Mouse (Mus musculus): ENCODE measurements at regions not wholly inside any gene's neighbourhood (a gene's known extent, or its start where the extent isn't known, plus 50 kb on each side); places are given as distances from the start of the nearest gene placed in this dataset.

- Histone ChIP-seq H3K27me3 (no peaks in the 10 kb centered on the region), H3K9me3 (replicated peaks) (no peaks in the 10 kb centered on the region), H3K27ac (replicated peaks) (no peak overlapping the region), H3K4me1 (replicated peaks) (no peaks in the 10 kb centered on the region), H3K36me3 (replicated peaks) (no peaks in the 10 kb centered on the region), H3K4me3 (replicated peaks) (no peak overlapping the region), H3K4me2 (no peak overlapping the region), H3K9ac (no peak overlapping the region)
- no peak for ATAC-seq (ENCODE audit: insufficient read depth)
- WGBS (ENCODE audit: insufficient replicate concordance) = 29% methylated on average over 13 of the region's 13 CpGs
Measured at GRCm38 (mm10) chr3:52929827-52930605, 87.0 kb downstream of the Cog6 start.

- WGBS (ENCODE audit: insufficient replicate concordance) = 45% methylated on average over 12 of the region's 12 CpGs
- Histone ChIP-seq H3K4me3 (replicated peaks) (no peak overlapping the region), H3K4me1 (replicated peaks) (no peaks in the 10 kb centered on the region), H3K9ac (no peak overlapping the region), H3K36me3 (replicated peaks) (no peaks in the 10 kb centered on the region), H3K9me3 (replicated peaks) (no peaks in the 10 kb centered on the region), H3K27ac (replicated peaks) (no peak overlapping the region), H3K27me3 (no peaks in the 10 kb centered on the region), H3K4me2 (no peak overlapping the region)
- no peak for ATAC-seq (ENCODE audit: insufficient read depth)
Measured at GRCm38 (mm10) chr3:52927361-52927841, 89.6 kb downstream of the Cog6 start.

GRCm38 (mm10) chr3:52926549-52926948 is 90.5 kb downstream of the Cog6 start:
- H3K27ac ChIP-seq (replicated peaks) = no peak overlapping the region
- no peak for ATAC-seq (ENCODE audit: insufficient read depth)
- no peaks in the 10 kb centered on the region for H3K27me3 ChIP-seq
- WGBS (ENCODE audit: insufficient replicate concordance) = 75% methylated on average over 3 of the region's 3 CpGs
- no peak overlapping the region for H3K9ac ChIP-seq
- no peak overlapping the region for H3K4me3 ChIP-seq (replicated peaks)
- no peaks in the 10 kb centered on the region for H3K36me3 ChIP-seq (replicated peaks)
- H3K4me2 ChIP-seq = no peak overlapping the region
- H3K4me1 ChIP-seq (replicated peaks) = no peaks in the 10 kb centered on the region
- no peaks in the 10 kb centered on the region for H3K9me3 ChIP-seq (replicated peaks)

GRCm38 (mm10) chr3:52925223-52925622 is 91.8 kb downstream of the Cog6 start:
- Histone ChIP-seq H3K36me3 (replicated peaks) (no peaks in the 10 kb centered on the region), H3K9me3 (replicated peaks) (no peaks in the 10 kb centered on the region), H3K4me1 (replicated peaks) (no peaks in the 10 kb centered on the region), H3K4me2 (no peak overlapping the region), H3K9ac (no peak overlapping the region), H3K27me3 (no peaks in the 10 kb centered on the region), H3K4me3 (replicated peaks) (no peak overlapping the region), H3K27ac (replicated peaks) (no peak overlapping the region)
- 53% methylated on average over 3 of the region's 3 CpGs for WGBS (ENCODE audit: insufficient replicate concordance)
- no peak for ATAC-seq (ENCODE audit: insufficient read depth)

DNA sequence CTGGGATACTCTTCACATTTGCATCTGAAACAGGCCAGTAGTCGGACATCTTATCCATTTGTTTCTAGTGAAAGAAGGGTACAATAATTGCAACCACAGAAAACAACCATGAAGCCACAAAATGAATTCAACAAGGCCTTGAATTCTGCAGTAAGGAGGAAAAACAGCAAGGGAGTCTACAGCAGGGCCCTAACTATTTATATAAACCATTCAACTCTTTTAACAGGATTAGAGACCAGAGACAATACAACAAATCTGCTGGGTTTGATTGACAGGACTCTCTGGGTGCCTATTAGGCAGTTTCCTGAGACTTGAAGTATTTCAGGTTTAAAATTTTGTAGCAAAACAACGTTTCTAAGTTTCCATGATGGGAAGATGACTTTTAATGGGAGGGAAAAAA is 92.4 kb downstream of the Cog6 start:
- H3K4me3 ChIP-seq (replicated peaks) = no peak overlapping the region
- no peaks in the 10 kb centered on the region for H3K27me3 ChIP-seq
- no peaks in the 10 kb centered on the region for H3K4me1 ChIP-seq (replicated peaks)
- H3K36me3 ChIP-seq (replicated peaks) = no peaks in the 10 kb centered on the region
- no peak overlapping the region for H3K9ac ChIP-seq
- WGBS (ENCODE audit: insufficient replicate concordance) = 52% methylated on average over 2 of the region's 2 CpGs
- no peak overlapping the region for H3K4me2 ChIP-seq
- no peak overlapping the region for H3K27ac ChIP-seq (replicated peaks)
- no peak for ATAC-seq (ENCODE audit: insufficient read depth)
- H3K9me3 ChIP-seq (replicated peaks) = no peaks in the 10 kb centered on the region

DNA sequence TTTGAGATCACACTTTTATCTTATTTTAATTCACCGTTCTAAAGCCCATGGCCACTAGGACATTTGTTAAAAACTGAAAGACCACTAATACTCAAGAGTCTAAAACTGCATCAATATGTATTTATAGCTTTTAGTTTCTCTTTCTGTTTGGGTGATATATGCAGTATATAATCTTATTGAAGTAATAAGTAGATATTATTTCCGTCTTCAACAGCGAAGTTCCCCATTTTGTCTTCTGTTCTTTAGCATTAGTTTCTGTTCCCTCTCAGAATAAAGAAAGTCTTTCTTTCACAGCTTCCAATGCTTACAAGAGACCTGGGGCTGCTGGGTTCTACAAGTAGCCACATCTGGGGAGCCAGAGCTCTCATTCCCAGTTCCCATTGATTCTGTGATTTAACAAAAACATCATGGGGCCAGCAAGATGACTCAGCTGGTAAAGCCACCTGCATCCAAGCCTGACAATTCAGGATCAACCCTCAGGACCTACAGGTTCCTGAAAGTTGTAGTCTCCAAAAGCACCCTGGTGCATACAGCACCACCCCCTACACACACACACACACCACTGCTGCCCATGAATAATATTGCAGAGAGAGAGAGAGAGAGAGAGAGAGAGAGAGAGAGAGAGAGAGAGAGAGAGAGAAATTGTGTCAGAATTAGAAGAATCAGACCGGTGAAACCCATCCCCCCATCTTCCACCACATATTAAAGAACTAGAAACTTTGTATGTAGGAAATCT is 93.0 kb downstream of the Cog6 start:
- H3K27me3 ChIP-seq = no peaks in the 10 kb centered on the region
- H3K27ac ChIP-seq (replicated peaks) = no peak overlapping the region
- no peaks in the 10 kb centered on the region for H3K36me3 ChIP-seq (replicated peaks)
- H3K4me2 ChIP-seq = no peak overlapping the region
- no peaks in the 10 kb centered on the region for H3K4me1 ChIP-seq (replicated peaks)
- ATAC-seq (ENCODE audit: insufficient read depth) = no peak
- H3K9me3 ChIP-seq (replicated peaks) = no peaks in the 10 kb centered on the region
- H3K4me3 ChIP-seq (replicated peaks) = no peak overlapping the region
- no peak overlapping the region for H3K9ac ChIP-seq
- 72% methylated on average over 4 of the region's 4 CpGs for WGBS (ENCODE audit: insufficient replicate concordance)

DNA sequence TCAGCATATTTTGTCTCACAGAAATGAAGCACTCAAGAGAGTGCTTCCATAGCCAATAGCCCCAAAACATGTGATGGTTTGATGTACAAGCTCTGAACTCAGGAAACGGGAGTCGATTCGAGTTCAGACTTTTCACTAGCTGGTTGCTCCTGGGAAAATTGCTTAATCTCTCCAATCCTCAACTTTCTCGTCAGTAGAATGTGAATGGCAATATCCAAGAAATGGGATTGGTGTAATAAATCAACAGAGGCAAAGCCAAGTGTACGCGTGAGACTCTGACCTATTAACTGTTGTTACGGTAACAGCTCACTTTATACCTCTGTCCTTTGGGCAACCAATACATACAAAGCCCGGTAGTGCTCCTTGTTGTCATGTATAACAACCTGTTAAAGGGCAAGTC is 94.6 kb downstream of the Cog6 start:
- H3K9me3 ChIP-seq (replicated peaks) = no peaks in the 10 kb centered on the region
- no peaks in the 10 kb centered on the region for H3K27me3 ChIP-seq
- no peak for ATAC-seq (ENCODE audit: insufficient read depth)
- no peak overlapping the region for H3K4me3 ChIP-seq (replicated peaks)
- H3K4me2 ChIP-seq = no peak overlapping the region
- H3K9ac ChIP-seq = no peak overlapping the region
- H3K27ac ChIP-seq (replicated peaks) = no peak overlapping the region
- no peaks in the 10 kb centered on the region for H3K36me3 ChIP-seq (replicated peaks)
- WGBS (ENCODE audit: insufficient replicate concordance) = 81% methylated on average over 8 of the region's 8 CpGs
- no peaks in the 10 kb centered on the region for H3K4me1 ChIP-seq (replicated peaks)

- no peak overlapping the region for H3K4me3 ChIP-seq (replicated peaks)
- H3K4me1 ChIP-seq (replicated peaks) = no peaks in the 10 kb centered on the region
- WGBS (ENCODE audit: insufficient replicate concordance) = 64% methylated on average over 3 of the region's 3 CpGs
- H3K9me3 ChIP-seq (replicated peaks) = no peaks in the 10 kb centered on the region
- no peak overlapping the region for H3K27ac ChIP-seq (replicated peaks)
- no peaks in the 10 kb centered on the region for H3K36me3 ChIP-seq (replicated peaks)
- H3K9ac ChIP-seq = no peak overlapping the region
- H3K4me2 ChIP-seq = no peak overlapping the region
- no peak for ATAC-seq (ENCODE audit: insufficient read depth)
- H3K27me3 ChIP-seq = no peaks in the 10 kb centered on the region
Measured at GRCm38 (mm10) chr3:52906823-52907564, 110.0 kb downstream of the Cog6 start.

DNA sequence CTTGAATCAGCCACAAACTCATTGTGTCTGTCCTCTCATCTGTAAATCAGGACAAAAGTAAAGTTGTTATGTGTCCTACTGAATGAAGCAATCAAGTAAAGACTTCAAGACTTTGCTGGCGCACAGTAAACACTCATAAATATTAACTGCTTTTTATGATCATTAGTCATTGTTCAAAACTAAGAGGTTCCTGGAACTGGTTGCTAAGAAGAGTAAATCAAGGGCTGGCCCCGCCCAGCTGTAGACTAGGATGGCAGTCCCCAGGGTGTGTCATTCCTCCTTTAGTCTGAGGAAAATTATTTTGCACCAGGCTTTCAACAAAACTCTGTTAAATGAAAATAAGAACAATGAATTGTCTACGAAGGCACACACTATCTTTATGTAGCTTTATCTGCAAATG is 113.0 kb downstream of the Cog6 start:
- Histone ChIP-seq H3K9ac (no peak overlapping the region), H3K4me3 (replicated peaks) (no peak overlapping the region), H3K36me3 (replicated peaks) (no peaks in the 10 kb centered on the region), H3K9me3 (replicated peaks) (no peaks in the 10 kb centered on the region), H3K4me1 (replicated peaks) (no peaks in the 10 kb centered on the region), H3K27me3 (no peaks in the 10 kb centered on the region), H3K4me2 (no peak overlapping the region), H3K27ac (replicated peaks) (no peak overlapping the region)
- WGBS (ENCODE audit: insufficient replicate concordance) = 64% methylated on average over 3 of the region's 3 CpGs
- ATAC-seq (ENCODE audit: insufficient read depth) = no peak

DNA sequence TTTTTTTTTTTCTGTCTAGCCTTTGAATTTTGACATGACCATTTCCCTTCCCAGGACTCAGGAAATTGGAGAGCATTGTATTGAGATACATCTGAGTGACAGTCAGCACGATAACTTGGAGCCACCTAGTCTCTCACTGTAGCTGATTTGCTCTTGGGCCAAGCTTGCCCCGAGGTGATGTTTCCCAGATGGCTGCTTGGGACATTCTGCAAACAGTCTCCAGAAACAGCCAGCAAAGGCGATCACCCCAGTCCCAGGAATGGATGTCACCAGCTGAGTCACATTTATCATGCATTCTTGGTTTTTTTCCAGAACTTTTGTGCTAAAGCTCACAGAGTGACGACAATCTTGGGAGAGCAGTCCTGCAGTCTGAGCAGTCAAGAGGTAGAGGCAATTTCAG is 119.4 kb downstream of the Cog6 start:
- 43% methylated on average over 4 of the region's 4 CpGs for WGBS (ENCODE audit: insufficient replicate concordance)
- no peak overlapping the region for H3K27ac ChIP-seq (replicated peaks)
- H3K9ac ChIP-seq = no peak overlapping the region
- no peaks in the 10 kb centered on the region for H3K27me3 ChIP-seq
- no peaks in the 10 kb centered on the region for H3K9me3 ChIP-seq (replicated peaks)
- ATAC-seq (ENCODE audit: insufficient read depth) = no peak
- no peak overlapping the region for H3K4me3 ChIP-seq (replicated peaks)
- H3K4me1 ChIP-seq (replicated peaks) = no peaks in the 10 kb centered on the region; the same call in 1 of the 2 replicates
- H3K4me2 ChIP-seq = no peak overlapping the region
- no peaks in the 10 kb centered on the region for H3K36me3 ChIP-seq (replicated peaks)

GRCm38 (mm10) chr3:52896462-52896861 is 120.6 kb downstream of the Cog6 start:
- no peak overlapping the region for H3K27ac ChIP-seq (replicated peaks)

More at GRCm38 (mm10) chr3:52896462-52896861, 120.6 kb downstream of the Cog6 start:
- Histone ChIP-seq H3K27me3 (no peaks in the 10 kb centered on the region), H3K36me3 (replicated peaks) (no peaks in the 10 kb centered on the region), H3K9me3 (replicated peaks) (no peaks in the 10 kb centered on the region), H3K4me2 (no peak overlapping the region), H3K9ac (no peak overlapping the region), H3K4me3 (replicated peaks) (no peak overlapping the region), H3K4me1 (replicated peaks) (no peaks in the 10 kb centered on the region; the same call in 1 of the 2 replicates)
- no peak for ATAC-seq (ENCODE audit: insufficient read depth)
- WGBS (ENCODE audit: insufficient replicate concordance) = 74% methylated on average over 7 of the region's 7 CpGs

Measured in liver, embryonic 15.5 days (tissue).